Mouse (Mus musculus): ENCODE data around the gene Gse1.

DNA sequence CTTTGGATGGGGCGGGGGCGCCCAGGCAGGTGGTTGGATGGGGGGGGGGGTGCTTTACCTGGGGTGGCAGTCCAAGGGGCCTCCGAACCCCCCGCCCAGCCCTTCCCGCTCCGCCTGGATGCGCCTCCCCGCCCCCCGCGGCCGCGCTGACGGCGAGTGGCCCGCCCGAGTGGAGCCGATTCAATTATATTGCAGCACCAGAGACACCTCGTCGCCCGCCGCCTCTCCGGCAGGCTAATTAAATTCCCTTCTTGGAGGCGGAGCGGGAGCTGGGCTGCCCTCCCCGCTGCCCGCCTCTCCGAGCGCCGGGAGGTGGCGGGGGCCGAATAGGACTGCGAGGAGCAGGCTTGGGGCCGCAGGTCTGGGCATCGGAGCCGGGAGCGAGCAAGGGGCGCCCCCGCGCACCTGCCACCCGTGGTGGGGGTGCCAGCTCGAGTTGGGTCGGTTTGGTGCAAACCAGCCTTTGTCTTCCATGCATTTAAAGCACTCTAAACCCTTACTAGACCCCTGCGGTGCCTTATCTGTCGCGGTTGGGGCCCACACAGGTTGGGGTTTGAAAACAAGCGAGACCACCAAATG lies 309.7 kb downstream of the Gse1 start:
- TF ChIP-seq POLR2A (IDR thresholded peaks at IDR 0.05; ENCODE audit: borderline replicate concordance, insufficient read depth, low read length) (peak; percentile 36; the same call in 1 of the 2 replicates), CTCF (IDR thresholded peaks at IDR 0.05; ENCODE audit: borderline replicate concordance, insufficient read depth, low read depth, low read length) (no peak)

All from cerebellum, adult 2 months (tissue).